Mouse (Mus musculus) adrenal gland, postnatal 4 days (tissue): Measurements from ENCODE around the gene Hes7. TPM values are rescaled to one million over a fixed set of nuclear protein-coding genes. Genes with fewer than 3 reads are reported as not detected.
A peak's percentile ranks its signal among the peaks of the same experiment; 100 is the strongest.

Experiments used
- DNase-seq, 2 experiments: peaks; one replicate each; pipeline ENCODE4 v3.0.0; 2021 to 2022; ENCODE audit warnings: low spot score in 2 of 2, mixed read lengths in 2 of 2
- total RNA-seq, 2 experiments: library from RNA; stranded (reverse); gene quantifications; 2 replicates each; pipeline ENCODE4 v1.2.3; 2021

Gene Hes7
- total RNA-seq, 2 experiments from 2014 or later = 0.51 to 0.59 TPM

DNA sequence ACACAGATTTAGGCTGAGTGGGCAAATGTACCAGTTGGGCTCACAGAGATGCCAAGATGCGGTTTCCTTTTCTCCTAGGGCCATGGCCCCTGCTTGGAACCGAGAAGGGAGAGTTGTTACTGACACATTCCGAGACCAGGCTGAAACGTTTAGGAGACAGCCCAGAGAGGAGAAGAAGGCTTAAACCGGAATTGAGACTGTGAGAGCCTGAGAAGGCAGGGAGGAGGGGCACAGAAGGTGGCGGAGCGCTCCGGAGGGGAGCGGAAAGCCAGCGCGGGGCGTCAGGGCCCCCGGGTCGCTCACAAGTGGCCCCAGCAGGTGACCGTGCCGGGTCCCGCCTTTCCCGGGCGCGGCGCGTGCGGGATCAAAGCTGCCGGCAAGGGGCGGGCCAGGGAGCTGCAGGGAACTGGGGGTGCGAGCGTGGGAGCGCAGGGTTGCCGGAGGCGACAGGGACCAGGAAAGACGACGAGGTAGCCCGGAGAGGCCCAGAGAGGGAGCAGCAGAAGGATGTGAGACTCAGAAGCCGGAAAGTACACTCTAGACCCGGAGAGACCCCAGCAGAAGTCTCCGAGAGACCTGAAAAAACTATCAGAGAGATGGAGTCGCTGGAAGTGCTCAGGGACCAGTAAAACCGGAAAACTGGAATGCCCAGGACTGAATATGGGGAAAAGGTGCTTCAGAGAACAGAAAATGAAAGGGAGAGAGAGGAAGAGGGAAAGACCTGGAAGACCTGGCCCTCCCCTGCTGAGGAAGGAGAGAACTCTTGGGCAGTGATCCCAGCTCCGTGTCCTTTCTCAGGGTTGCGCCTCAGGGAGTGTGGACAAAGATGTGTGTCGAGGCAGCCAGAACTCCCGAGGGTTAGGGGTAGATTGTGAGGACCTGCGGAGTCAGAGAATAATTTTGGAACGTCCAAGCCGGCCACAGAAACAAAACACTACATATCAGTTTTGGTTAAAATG is 2.2 kb upstream of the Hes7 start:
- no peak for DNase-seq

DNA sequence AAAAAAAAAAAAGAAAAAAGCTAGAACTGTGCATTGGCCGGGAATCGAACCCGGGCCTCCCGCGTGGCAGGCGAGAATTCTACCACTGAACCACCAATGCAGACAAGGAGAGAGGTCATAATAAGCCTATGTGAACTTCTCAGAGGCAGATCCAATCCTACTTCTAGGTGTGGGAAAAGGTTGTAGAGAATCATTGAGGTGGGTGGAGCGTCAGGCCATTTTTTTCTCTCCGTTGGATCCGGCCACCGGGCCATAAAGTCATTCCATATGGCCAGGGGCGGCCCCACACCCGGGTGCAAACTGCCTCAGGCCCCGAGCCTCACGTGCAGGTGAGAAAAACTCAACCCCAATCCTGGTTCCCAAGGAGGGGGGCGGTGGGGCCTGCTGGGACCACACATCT is 1.4 kb upstream of the Hes7 start:
- DNase-seq = peak in 1 of 2 experiments; percentile 75

DNA sequence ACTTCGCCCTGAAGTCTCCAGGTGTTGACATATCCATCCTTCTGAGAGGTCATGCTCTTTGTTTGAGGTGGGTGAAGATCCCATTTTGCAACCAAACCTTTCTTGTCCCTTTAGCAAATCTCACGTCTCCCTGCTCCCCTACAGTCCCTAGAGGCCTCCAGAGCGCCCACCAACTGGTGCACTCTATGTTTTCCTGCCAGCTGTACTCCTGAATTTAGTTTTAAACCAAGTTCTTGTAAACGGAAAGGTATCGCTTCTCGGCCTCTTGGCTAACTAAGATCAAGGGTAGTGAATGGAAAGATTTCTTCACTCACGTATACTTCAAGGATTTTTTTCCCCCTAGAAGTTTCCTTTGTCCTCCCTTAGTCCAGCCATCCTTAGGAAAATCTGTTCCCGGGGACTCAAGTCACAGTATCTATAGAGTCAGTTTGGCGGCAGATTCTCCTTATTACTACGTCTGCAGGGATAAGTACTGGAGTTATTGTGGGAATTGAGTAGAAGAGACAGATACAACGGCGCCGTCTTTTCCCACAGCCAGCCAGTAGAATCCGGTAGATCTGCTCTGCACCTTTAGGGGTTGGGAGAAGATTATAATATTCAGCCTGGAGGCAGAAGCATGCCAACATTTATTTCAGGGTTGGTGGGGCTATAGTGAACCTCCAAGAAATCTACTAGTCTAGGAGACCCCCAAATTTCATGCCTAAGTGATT is 603 bp upstream of the Hes7 start:
- no peak for DNase-seq

DNA sequence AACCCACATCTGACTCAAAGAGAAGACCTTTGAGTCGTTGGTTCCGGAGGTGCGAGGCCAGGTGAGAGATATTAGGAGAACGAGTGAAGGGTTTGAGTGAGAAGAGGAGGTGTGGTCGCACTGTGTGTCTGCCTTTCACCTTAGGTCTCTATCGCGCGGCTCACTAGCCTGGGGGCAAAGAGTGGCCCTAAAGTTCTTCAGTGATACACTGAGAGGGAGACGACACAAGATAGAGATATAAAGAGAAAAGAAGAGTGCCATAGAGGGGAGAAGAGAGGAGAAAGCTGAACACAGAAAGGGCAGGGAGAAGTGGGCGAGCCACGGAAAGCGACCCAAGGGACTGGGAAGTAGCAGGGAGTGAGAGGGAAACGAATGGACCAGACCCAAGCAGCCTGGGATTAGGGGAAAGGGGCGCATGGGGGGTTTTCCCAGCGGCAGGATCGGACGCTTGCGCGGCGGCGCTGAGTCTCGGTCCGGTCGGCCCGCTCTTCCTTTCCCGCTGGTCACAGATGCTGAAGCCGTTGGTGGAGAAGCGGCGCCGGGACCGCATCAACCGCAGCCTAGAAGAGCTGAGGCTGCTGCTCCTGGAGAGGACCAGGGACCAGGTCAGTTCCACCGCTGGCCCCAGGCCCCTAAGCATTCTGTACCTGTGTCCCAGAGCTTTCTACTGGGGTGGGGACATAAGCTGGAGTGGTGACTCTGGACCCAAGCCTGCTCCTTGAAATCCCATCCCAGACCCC is 967 bp downstream of the Hes7 start:
- DNase-seq = no peak

DNA sequence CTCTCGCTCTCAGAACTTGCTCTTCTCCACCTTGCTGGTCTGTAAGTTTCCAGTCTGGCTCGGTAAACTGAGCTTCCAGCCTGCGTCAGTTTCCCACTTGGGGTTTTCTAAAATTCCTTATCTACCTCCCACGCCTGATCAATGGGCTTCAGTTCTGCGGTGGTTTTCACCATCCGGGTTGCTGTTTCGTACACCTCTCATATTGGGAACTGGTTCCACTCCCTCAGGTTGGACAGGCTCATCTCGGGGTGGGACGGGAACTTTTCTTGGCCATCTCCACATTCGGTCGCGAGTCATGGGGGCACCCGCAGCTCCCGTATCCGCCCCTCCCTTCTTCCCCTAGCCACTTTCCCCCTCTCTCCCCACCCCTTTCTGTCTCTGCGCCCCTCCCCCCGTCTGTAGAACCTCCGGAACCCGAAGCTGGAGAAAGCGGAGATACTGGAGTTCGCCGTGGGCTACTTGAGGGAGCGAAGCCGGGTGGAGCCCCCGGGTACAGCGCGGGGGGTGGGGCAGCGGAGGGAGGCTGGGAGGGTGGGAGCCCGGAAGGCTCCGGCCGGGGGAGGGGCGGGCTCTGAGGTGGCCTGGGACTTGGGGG is 1.6 kb downstream of the Hes7 start:
- DNase-seq = no peak

DNA sequence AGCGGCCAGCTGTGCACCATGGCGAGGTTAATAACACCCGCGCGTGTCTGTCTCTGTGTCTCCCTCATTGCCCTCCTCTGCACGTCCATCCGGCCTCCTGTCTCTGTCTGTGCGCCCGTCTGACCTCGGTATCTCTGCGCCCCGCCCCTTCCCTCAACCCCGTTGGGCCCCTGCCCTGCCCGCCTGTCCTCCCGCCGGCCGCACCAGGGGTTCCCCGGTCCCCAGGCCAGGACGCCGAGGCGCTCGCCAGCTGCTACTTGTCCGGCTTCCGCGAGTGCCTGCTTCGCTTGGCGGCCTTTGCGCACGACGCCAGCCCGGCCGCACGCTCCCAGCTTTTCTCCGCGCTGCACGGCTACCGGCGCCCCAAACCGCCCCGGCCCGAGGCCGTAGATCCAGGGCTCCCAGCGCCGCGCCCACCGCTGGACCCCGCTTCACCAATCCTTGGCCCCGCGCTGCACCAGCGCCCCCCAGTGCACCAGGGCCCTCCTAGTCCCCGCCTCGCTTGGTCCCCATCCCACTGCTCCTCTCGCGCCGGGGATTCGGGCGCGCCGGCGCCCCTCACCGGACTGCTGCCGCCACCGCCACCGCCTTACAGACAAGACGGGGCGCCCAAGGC is 2.2 kb downstream of the Hes7 start, which contains the start of gene 9130213A22Rik:
TSS of gene 9130213A22Rik (minus strand) at position 254 of the 616 bp plus-strand sequence.
- DNase-seq = peak; percentile 79 to 82

DNA sequence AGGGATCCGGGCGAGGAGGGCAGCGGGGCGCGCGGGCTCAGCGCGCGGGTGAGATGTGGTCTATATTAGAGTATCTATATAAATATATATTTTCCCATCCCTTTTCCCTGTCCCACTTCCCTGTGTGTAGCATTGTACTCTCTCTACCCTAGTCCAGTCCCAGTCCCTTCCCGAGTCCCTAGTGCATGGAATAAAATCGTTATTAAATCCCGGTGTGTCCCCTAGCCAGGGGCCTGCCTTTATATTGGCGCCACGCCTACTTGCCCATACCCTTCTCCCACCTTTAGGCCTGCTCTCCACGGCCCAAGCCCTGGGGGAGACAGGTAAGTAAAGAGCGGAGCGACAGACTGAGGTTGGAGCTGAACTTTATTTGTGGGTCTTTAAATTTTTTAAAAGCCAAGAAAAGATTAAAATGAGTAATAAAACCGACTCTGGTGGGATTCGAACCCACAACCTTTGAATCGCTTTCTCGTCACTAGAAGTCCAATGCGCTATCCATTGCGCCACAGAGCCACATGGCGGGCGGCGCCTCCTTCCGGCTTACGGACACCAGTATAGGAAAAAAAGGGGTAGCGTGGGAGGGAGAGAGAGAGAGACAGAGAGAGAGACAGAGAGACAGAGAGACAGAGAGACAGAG is 3.0 kb downstream of the Hes7 start:
- DNase-seq = peak; percentile 75 to 86

DNA sequence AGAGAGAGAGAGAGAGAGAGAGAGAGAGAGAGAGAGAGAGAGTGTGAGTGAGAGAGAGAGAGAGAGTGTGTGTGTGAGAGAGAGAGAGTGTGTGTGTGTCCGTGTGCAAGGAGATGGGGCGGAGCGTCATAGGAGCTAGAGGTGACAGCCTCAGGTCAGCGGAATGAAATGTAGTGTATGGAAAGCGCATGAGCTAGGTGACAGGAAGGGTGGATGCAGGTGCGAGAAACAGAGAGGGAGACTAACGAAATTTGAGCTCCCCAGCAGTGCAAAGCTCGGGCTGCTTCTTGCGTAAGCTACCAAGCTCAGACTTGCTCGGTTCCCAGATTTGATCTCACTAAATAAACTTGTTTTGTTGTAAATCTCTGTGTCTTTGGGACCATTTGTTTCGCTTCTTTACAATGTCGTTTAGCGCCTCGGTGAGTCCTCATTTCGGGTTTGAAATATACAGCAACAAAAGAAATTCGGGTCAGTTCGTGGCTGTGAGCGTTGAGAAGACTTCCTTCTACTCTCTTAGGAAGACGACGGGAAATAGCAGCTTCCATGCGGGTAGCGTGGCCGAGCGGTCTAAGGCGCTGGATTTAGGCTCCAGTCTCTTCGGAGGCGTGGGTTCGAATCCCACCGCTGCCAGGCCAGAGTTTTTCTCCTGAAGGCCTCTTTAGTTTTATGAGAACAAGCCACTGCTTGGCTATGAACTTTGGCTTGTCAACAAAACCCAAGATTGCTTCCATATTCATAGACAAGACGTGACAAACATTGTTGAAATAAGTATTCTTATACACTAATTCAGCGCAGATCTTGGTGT is 3.7 kb downstream of the Hes7 start:
- DNase-seq = peak in 1 of 2 experiments; percentile 73

DNA sequence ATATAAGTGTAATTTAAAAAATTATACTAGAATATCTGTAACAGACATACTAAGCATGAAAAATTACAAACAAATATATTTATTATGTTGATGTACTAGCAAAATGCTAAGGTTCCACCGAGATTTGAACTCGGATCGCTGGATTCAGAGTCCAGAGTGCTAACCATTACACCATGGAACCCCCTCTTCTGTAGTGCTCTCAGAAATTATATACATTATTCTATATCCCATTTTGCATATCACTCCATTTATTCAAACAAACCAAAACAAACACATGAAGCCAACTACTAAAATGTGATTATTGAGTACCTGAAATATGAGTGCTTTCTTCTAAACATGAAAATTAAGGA is 4.3 kb downstream of the Hes7 start:
- no peak for DNase-seq

DNA sequence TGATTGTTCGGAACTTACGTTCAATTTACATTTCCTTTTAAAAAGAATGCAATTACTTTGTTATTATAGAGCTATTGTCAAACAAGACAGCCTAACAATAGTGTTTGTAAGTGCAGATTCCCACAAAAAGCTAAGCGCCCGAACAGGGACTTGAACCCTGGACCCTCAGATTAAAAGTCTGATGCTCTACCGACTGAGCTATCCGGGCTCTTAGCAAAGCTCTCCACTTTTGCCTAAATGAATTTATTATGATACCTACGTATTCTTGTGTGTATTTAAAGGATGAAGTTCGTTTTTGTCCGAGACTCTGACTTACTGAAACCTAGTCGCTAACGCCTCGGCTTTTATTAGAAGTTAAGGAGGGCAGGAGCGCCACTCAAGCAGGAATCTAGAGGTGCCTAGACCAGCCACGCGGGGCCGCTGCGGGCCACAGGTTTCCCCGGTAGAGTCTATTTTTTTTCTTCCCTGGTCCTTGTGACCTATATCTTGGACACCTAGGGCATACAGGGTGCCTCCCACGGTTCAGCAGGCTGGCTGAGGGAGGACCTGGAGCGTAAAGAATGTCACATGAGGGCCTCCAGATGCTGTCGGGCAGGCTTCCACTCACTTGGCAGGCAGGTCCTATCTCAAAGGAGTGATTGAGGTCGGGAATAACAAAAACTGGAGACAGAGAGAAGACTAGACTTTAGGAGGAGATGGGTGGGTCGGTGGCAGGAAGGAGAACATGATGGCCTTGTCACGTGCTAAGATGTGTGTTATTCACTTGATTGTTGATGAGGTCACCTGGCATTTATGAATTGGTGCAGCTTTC is 5.0 kb downstream of the Hes7 start:
- peak in 1 of 2 experiments; percentile 55 for DNase-seq

DNA sequence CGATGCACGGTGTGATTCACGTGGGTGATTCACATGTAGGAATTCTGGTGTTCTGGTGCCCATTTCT is 5.5 kb downstream of the Hes7 start, which contains the start of gene Aloxe3:
TSS of gene Aloxe3 (plus strand) at position 45 of the 67 bp plus-strand sequence.
- DNase-seq = no peak

DNA sequence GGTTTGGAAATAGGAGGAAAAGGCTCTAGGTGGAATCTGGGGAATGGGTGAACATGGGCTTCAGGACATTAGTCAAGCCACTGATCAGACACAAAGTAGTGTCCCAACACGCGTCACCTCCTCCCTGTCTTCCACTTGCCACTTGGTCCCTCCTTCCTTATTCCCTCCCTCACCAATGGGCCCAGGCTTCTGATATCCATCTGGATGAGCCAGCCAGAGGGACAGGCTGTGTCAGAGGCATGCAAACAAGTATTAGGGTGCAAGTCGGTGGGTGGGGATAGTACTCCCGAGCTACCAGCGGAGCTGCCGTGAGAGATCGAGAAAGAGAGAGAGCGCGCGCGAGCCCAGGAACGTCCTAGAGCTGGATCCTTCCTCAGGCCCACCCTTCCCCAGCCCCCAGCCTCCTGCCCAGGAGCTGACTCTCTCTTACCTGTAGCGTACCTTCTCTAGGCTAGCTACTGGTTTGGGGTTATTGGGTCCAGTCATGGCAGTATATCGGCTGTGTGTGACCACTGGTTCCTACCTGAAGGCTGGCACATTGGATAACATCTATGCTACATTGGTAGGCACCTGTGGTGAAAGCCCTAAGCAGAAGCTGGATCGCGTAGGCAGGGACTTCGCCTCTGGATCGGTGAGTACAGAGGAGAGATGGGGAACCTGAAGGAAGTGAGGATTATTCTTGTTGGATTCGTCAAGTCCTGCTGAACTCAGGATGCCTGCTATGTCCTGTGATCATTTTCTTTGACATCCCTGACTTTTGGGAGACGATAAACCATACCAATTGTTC is 5.9 kb downstream of the Hes7 start:
- no peak for DNase-seq

DNA sequence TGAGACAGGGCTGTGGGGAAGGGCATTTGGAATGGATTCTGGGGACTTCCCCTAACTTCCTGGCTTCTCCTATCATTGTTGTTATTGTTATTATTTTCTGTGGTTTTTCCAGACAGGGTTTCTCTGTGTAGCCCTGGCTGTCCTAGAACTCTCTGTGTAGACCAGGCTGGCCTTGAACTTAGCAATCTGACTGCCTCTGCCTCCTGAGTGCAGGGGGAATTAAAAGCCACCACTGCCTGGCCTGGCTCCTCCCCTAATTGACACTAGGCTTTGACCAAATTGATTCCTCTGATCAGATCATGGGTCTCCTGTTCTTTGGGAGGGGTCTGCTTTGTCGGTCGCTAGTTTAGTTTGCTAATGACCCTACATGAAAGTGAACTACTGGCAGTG is 6.5 kb downstream of the Hes7 start:
- DNase-seq = no peak

DNA sequence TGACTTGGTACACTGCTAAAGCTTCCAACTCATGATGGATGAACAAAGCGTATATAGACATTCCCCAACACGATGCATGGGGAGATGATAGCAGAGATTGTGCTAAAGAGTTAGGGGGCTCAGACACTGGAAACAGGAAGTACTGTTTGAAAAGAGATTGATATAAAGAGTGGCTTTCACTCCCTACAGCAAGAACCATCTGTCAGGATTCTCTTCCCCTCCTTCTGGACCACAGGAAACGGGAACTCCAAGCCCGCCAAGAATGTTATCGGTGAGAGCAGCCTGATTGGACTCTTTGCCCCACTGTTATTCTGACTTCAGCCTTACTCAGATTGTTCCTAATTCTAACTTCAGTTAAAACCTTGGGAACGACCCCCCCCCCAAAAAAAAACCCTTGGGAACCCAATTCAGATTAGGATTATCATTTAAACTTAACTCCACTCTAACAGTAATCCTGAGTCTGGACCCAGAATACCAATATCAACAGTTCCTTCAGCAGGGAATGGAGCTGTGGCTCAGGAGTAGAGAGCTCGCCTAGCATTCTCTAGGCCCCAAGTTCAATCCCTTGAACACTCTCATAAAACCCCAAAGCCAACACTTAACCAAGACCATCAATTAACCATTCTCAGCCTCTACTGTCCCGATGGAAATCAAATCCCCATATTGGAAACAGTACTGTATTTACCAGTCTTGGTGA is 8.4 kb downstream of the Hes7 start:
- DNase-seq = no peak

DNA sequence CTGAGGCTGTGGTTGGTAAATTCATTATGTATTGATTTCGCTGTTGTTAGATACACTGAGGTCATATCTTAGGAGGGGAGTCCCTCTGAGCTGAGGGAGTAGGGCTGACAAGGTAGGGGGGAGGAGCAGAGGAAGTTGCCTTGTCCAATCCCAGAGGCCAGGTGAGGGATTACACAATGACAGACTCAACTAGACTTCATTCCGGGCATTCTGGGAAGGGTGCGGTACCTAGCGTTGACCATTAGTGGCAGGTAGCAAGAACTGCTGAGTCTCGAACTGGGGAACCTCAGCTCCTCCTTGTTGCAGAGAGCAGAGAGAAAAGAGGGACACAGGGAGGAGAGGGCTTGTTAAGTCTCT is 13.3 kb downstream of the Hes7 start:
- no peak for DNase-seq

DNA sequence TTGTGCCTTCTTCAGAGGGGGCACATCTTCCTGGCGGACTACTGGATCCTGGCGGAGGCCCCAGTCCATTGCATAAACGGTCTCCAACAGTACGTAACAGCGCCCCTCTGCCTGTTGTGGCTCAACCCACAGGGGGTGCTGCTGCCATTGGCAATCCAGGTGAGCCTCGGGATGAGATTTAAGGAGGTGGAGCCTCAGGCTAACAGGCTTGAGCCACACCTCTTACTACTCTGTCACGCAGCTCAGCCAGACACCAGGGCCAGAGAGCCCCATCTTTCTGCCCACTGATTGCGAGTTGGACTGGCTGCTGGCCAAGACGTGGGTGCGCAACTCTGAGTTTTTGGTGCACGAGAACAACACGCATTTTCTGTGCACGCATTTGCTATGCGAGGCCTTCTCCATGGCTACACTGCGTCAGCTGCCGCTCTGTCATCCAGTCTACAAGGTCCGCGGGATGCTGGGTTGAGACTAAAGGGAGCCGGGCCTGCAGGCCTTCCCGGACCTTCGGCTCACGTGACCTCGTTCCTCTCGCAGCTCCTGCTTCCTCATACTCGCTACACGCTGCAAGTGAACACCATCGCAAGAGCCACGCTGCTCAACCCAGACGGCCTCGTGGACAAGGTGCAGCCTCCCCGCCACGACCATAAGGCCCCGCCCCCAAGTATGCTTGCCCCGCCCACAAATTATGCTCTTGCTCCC is 13.9 kb downstream of the Hes7 start:
- DNase-seq = peak in 1 of 2 experiments; percentile 39

DNA sequence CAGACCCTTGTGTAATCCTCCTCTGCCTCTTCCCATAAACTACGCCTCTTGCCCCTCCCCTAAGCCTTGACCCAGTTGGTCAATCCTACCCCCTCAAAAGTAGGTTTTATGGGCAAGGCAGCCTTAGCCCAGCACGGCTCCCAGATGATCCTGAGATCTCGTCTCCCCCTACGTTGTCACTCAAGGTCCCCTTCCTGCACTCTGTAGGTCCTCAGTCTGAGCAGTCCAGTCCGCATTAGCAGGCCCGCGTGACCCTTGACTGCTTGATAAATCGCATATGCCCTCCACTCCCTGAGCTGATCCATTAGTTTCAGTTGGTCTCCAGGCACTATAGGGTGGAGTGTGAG is 14.4 kb downstream of the Hes7 start:
- no peak for DNase-seq
